Mouse (Mus musculus) neural tube, embryonic 12.5 days (tissue): ENCODE data around the gene Qprt. TPM values are rescaled to one million over a fixed set of nuclear protein-coding genes. Genes with fewer than 3 reads are reported as not detected.
A peak's percentile ranks its signal among the peaks of the same experiment; 100 is the strongest.

Source experiments
- ATAC-seq: fragments of 200-750 bp; cut with Nextera tagmentation; 2 replicates; pipeline ENCODE4 v1.8.0; 2017; ENCODE audit warnings: low read depth, mild to moderate bottlenecking, moderate TSS enrichment, moderate library complexity; ENCODE audit not compliant: low FRiP score
- H3K27ac ChIP-seq: fragments of 300-500 bp; sonication (generic); 2 replicates; pipeline ENCODE4 v1.5.1; 2016
- H3K27me3 ChIP-seq: fragments of 300-500 bp; sonication (generic); replicated peaks from 2 replicates; pipeline ENCODE4 v1.6.1; 2016; ENCODE audit warnings: mild to moderate bottlenecking
- H3K36me3 ChIP-seq: fragments of 300-500 bp; sonication (generic); 2 replicates; pipeline ENCODE4 v1.6.1; 2016; ENCODE audit warnings: mild to moderate bottlenecking
- H3K4me1 ChIP-seq: fragments of 300-500 bp; sonication (generic); 2 replicates; pipeline ENCODE4 v1.6.1; 2016
- H3K4me2 ChIP-seq: fragments of 300-500 bp; sonication (generic); replicated peaks from 2 replicates; pipeline ENCODE4 v1.6.1; 2016; ENCODE audit warnings: mild to moderate bottlenecking
- H3K4me3 ChIP-seq: fragments of 300-500 bp; sonication (generic); 2 replicates; pipeline ENCODE4 v1.5.1; 2016
- H3K9ac ChIP-seq: fragments of 300-500 bp; sonication (generic); 2 replicates; pipeline ENCODE4 v1.6.1; 2016; ENCODE audit warnings: mild to moderate bottlenecking
- H3K9me3 ChIP-seq: fragments of 300-500 bp; sonication (generic); 2 replicates; pipeline ENCODE4 v1.6.1; 2016; ENCODE audit warnings: mild to moderate bottlenecking
- WGBS: fragments of 180-500 bp; shearing (Covaris S2); methylation state at CpG from one replicate; pipeline ENCODE4 v1.1.7; 2016; 5-methylcytosine and 5-hydroxymethylcytosine counted together
- polyA plus RNA-seq: library from polyadenylated mRNA; unstranded; fragments of >200 nt; fragmentation: Nextera tagmentation; extraction: Ambion mirVana; gene quantifications from 2 replicates; pipeline ENCODE4 v1.2.1, GENCODE M21; 2016

The Qprt gene
- polyA plus RNA-seq, 1 experiment from 2014 or later: 1.2 TPM

DNA sequence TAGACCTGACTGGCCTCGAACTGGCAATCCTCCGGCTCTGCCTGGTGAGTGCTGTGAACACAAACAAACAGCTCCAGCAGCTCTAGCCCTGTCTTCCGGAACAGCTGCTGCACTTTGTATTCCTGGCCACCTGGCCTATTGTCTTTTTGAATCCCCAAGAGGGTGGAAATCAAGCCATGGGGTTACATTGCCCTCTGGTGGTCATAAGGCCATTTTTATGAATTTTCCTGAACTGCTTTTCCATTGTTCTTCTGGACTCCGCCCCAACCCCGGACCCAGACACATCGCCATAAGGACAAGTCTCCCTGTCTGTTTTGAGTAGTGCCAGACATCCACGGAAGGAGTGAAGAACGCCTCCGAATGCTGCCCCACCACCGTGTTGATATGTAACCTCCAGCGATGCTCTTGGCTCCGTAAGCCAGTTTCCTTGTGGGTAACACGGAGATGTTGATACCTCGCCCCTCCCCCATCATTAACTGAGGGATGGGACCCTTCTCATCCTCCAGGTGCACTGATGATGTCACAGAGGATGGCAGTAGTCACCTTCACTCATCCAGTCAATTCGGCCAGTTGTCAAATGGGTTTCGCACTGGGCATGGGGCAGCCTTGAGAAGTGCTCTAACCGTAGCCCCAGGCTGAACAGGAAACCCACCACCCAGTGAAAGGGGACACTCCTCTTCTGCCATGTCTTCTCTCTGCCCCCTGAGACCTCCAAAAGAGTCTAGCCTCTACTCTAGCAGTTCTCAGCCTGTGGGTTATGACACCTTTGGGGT is 17.3 kb downstream of the Qprt start:
- no peak overlapping the region; the same call in 1 of the 2 replicates for H3K4me3 ChIP-seq
- H3K36me3 ChIP-seq: no peaks in the 10 kb centered on the region
- H3K4me2 ChIP-seq: peak overlapping the region; percentile 53
- peak; percentile 78; the same call in 1 of the 2 replicates for ATAC-seq
- WGBS: 19% methylated on average over 17 of the region's 17 CpGs
- peak overlapping the region; percentile 35; the same call in 1 of the 2 replicates for H3K9ac ChIP-seq
- H3K4me1 ChIP-seq: no peaks in the 10 kb centered on the region
- H3K27ac ChIP-seq: no peak overlapping the region; the same call in 1 of the 2 replicates
- H3K9me3 ChIP-seq: no peaks in the 10 kb centered on the region
- H3K27me3 ChIP-seq: no peaks in the 10 kb centered on the region

DNA sequence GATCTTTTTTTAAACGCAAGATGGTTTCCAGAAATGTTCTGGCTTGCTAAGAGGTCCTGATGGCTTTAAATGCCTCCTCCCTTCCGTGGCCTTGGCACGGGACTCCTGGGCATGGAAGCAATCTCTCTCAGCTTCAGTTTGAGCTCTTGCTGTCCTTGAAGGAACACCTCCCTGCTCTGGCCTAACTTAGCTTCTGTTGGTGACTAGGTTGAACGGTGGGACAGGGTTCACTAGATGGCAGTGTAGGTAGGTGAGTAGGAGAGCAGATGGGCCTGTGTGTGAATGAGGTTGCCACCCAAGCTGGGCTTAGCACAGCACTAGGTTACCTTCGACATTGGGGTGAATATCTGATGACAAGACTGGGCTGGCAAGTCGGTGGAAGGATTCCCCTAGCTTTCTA is 18.1 kb downstream of the Qprt start:
- 70% methylated on average over 6 of the region's 6 CpGs for WGBS
- no peak overlapping the region for H3K27ac ChIP-seq
- no peaks in the 10 kb centered on the region for H3K36me3 ChIP-seq
- no peaks in the 10 kb centered on the region for H3K9me3 ChIP-seq
- no peaks in the 10 kb centered on the region for H3K27me3 ChIP-seq
- no peak for ATAC-seq
- H3K4me1 ChIP-seq: no peaks in the 10 kb centered on the region
- H3K4me3 ChIP-seq: no peak overlapping the region
- no peak overlapping the region for H3K4me2 ChIP-seq
- H3K9ac ChIP-seq: no peak overlapping the region

DNA sequence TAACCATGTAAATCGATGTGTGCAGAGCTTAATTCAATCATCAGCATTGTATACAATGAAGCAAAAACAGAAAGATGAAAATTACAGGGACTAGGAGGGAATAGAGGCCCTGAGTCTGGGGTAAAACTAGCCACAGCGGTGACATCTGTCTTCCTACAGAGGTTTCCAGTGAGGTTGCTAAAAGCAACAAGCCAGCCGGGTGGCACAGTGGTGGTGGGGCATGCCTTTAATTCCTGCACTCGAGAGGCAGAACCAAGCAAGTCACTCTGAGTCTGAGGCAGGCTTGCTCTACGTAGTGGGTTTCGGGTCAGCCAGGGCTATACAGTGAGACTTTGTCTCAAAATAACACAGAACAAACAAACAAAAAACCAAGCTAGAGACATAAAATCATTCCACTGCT is 19.9 kb downstream of the Qprt start:
- H3K27ac ChIP-seq: no peak overlapping the region
- no peak overlapping the region for H3K4me2 ChIP-seq
- ATAC-seq: no peak
- no peak overlapping the region for H3K9ac ChIP-seq
- H3K4me1 ChIP-seq: no peaks in the 10 kb centered on the region
- no peaks in the 10 kb centered on the region for H3K9me3 ChIP-seq
- H3K27me3 ChIP-seq: no peaks in the 10 kb centered on the region
- no peaks in the 10 kb centered on the region for H3K36me3 ChIP-seq
- 79% methylated on average over 6 of the region's 6 CpGs for WGBS
- no peak overlapping the region for H3K4me3 ChIP-seq

DNA sequence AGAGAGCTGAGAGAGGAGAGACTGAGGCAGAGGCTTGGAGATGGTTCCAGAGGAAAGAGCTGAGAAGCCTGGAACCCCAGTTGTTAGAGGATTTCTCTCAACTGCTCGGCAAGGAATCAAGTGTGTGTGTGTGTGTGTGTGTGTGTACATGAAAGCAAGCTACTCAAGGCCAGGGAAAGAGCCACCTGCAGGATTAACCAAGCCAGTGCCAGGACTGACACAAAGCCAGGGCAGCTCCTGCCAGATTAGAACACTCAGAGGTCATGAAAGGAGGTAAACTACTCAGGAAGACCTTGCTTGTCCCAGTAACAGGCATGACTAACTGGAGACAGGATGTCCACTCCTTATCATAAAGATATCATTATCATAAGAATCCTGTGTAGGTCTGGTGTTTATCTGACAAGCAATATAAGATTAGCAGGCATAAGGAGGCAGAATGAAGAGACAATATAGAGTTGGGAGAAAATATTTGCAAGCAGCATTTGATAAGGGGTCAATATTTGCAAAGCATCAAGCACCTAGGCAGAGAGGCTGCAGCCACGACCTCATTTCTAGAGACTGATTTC is 20.5 kb downstream of the Qprt start:
- Histone ChIP-seq H3K4me3 (no peak overlapping the region), H3K9ac (no peak overlapping the region), H3K4me2 (no peak overlapping the region), H3K27me3 (no peaks in the 10 kb centered on the region), H3K27ac (no peak overlapping the region), H3K9me3 (no peaks in the 10 kb centered on the region), H3K36me3 (no peaks in the 10 kb centered on the region), H3K4me1 (no peaks in the 10 kb centered on the region)
- no peak for ATAC-seq
- WGBS: 64% methylated on average over 2 of the region's 2 CpGs

DNA sequence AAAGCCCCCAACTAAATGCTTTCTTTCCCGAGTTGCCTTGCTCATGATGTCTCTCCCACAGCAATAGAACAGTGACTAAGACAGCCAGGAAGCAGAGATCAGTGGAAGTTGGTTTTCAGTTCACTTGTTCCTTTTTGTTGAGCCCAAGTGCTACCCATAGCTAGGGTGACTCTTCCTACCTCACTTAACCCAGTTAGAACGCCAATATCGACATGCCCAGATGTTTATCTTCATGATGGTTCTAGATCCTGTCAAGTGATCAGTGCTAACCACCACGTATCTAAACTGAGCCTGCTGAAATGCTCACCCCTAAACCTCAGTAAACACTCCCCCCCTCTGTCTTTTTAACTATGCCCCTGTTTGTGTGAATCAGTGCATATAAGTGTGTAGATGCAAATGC is 22.5 kb downstream of the Qprt start:
- no peaks in the 10 kb centered on the region for H3K4me1 ChIP-seq
- WGBS: 92% methylated on average over 4 of the region's 4 CpGs

DNA sequence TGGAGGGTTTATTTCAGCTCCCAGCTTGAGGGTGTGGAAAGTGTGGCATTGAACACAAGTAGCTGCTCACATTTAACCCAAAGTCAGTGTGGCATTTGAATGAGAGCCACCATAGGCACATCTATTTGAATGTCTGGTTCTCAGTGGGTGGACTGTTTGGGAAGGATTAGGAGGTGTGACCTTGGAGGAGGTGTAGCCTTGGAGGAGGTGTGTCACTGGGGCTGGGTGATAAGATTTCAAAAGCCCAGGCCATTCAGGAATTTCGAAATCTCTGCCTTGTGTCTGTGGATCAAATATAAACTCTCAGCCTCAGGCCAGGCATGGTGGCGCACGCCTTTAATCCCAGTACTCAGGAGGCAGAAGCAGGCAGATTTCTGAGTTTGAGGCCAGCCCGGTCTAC is 23.1 kb downstream of the Qprt start:
- H3K27ac ChIP-seq: no peak overlapping the region
- H3K4me2 ChIP-seq: no peak overlapping the region
- no peak for ATAC-seq
- no peak overlapping the region for H3K9ac ChIP-seq
- 88% methylated on average over 4 of the region's 4 CpGs for WGBS
- no peaks in the 10 kb centered on the region for H3K9me3 ChIP-seq
- no peaks in the 10 kb centered on the region for H3K27me3 ChIP-seq
- H3K36me3 ChIP-seq: no peaks in the 10 kb centered on the region
- H3K4me1 ChIP-seq: no peaks in the 10 kb centered on the region
- H3K4me3 ChIP-seq: no peak overlapping the region

More for the DNA sequence above, 22.5 kb downstream of the Qprt start:
- Histone ChIP-seq H3K27me3 (no peaks in the 10 kb centered on the region), H3K4me2 (no peak overlapping the region), H3K9ac (no peak overlapping the region), H3K4me3 (no peak overlapping the region), H3K27ac (no peak overlapping the region), H3K36me3 (no peaks in the 10 kb centered on the region), H3K9me3 (no peaks in the 10 kb centered on the region)
- no peak for ATAC-seq

DNA sequence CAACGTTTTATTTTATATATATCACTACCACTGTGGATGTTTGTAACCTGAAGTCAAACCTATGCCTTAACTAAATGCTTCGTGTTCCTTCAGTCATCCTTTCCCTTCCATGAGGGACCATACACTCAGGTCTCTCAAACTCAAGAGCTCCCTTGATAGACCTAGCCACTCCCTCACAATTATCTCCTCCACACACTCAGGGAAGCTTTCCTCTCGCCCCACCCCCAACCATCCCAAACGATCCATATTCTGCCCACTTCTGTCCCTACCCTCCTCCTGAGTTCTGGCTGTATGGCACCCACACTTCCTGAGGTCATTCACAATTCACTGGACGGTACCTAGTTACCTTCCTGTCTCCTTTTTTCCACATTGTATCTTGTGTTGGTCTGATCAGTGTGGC is 23.5 kb downstream of the Qprt start:
- ATAC-seq: no peak
- Histone ChIP-seq H3K4me2 (no peak overlapping the region), H3K9me3 (no peaks in the 10 kb centered on the region), H3K4me3 (no peak overlapping the region), H3K9ac (no peak overlapping the region), H3K4me1 (no peaks in the 10 kb centered on the region), H3K36me3 (no peaks in the 10 kb centered on the region), H3K27ac (no peak overlapping the region), H3K27me3 (no peaks in the 10 kb centered on the region)
- 87% methylated on average over 5 of the region's 5 CpGs for WGBS

DNA sequence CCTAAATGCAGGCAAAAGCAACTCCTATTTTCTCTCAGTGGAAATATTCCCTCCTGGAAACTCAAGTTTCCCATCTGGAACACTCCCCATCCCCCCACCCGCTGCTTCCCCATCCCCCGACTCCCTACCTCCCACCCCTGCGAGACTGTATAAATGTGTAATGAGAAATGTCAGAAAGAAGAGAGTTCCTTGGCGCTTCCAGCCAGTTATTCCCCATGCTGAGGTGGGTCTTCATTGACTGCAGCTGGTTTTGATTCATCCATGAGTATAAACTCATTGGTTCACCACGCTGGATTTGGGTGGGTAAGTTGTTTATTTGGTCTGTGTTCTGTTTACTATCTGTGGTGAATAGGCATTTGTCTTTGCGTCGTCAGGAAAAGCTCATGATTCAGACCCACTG is 25.6 kb downstream of the Qprt start:
- Histone ChIP-seq H3K4me1 (no peaks in the 10 kb centered on the region), H3K4me2 (no peak overlapping the region), H3K4me3 (no peak overlapping the region), H3K36me3 (no peaks in the 10 kb centered on the region), H3K9ac (no peak overlapping the region), H3K27me3 (no peaks in the 10 kb centered on the region), H3K27ac (no peak overlapping the region), H3K9me3 (no peaks in the 10 kb centered on the region)
- 78% methylated on average over 7 of the region's 7 CpGs for WGBS
- no peak for ATAC-seq

DNA sequence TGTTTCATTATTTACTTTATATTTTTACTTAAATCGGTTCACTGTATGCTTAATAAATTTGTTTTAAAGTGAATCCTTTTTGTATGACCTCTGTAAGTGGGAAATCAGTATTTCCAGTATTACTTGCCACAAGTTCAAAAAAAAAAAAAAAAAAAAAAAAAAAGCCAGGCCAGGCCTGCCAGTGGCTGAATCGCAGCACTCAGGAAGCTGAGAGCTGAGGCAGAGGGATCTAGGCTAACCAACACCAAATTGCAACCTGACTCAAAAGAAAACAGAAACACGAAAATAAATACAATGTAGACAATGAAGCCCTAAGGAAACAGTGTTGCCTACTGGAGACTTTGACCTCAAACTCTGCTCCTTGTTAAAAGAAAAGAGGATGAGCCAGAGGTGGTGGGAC is 28.1 kb downstream of the Qprt start:
- Histone ChIP-seq H3K9me3 (no peaks in the 10 kb centered on the region), H3K27ac (no peak overlapping the region), H3K27me3 (no peaks in the 10 kb centered on the region), H3K4me3 (no peak overlapping the region), H3K36me3 (no peaks in the 10 kb centered on the region), H3K4me1 (peaks cover 6% of the 10 kb centered on the region), H3K4me2 (no peak overlapping the region), H3K9ac (no peak overlapping the region)
- no peak for ATAC-seq
- 79% methylated on average over 3 of the region's 3 CpGs for WGBS

DNA sequence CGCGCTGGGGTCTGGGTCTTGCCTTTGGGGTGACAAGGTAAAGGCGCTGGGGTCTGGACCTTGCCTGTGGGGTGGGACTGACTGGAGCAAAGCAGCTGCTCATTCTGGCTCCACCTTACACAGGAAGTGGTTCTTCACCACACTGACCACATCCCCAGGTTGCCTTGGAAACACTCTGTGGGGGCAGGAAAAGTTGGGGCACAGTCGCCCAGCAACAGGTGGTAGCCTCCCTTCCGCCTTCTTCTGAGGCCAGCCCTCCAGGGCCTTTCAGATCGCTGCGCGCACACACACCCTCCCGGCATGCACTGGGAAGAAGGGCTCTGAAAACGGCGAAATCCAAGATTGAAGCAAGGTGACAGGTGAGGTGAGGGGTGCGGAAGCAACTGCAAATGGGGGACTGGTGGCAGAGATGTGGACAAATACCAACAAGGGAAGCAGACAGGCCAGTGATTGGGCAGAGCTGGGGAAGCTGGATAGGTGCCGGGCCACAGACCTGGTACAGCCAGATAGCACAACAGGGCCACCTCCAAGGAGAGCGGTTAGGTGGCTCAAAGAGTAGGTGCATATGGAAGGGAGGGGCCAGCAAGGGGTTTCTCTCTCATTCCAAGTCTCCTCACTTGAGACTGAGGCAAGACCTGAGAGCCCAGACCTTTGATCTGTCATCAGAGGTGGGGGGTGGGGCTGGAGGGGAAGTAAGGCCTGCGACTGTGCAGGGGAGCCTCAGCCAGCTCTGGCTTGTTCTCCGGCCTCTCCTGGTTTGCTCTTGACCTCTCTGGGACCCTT is 30.7 kb downstream of the Qprt start, which contains the start of gene AI467606:
AI467606 (plus strand) TSS at position 246 of the 783 bp plus-strand sequence.
- Histone ChIP-seq H3K4me1 (peaks cover 9% of the 10 kb centered on the region), H3K36me3 (no peaks in the 10 kb centered on the region), H3K4me3 (no peak within 1 kb of the TSS), H3K9me3 (no peaks in the 10 kb centered on the region), H3K27me3 (no peaks in the 10 kb centered on the region), H3K4me2 (0 out of 2 replicates have a peak within 1 kb of the TSS, but pooled peaks have one; percentile 7), H3K9ac (no peak within 1 kb of the TSS), H3K27ac (no peak within 1 kb of the TSS)
- ATAC-seq: no peak
- WGBS: 72% methylated on average over 16 of the region's 16 CpGs

DNA sequence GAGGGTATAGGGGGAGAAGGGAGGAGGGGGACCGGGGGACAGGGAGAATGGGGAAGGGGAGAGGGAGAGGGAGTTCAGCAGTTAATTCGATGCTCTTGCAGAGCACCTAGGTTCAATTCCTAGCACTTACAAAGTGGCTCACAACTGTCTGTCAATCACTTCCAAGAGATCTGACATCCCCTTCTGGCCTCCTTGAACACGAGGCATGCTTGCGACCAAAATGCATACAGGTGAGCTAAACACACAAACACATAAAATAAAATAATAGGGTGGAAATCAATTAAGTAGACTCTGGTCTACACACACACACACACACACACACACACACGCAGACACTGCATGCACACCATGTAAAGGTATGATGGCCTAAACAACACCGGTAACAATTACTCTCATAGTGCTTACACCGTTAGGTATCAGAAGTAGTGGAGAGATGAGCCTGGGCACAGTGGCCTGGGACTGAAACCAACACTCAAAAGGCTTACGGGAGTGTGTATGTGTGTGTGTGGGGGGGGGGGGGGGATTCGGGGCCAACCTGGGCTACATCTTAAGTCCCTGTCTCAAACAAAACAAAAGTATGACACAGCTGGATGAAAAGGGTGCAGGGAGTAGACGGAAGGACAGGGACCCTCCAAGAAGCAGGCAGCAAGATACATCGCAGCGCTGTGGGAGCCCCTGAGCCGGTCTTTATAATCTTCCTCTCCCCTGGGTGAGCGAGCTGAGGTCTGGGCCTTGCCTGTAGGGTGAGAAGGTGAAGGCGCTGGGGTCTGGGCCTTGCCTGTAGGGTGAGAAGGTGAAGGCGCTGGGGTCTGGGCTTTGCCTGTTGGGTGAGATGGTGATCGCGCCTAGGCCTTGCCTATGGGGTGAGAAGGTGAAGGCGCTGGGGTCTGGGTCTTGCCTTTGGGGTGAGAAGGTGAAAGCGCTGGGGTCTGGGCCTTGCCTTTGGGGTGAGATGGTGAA is 31.6 kb downstream of the Qprt start:
- no peak for ATAC-seq
- Histone ChIP-seq H3K9ac (no peak overlapping the region), H3K27me3 (no peaks in the 10 kb centered on the region), H3K4me1 (peaks cover 9% of the 10 kb centered on the region), H3K4me3 (no peak overlapping the region), H3K27ac (no peak overlapping the region), H3K9me3 (no peaks in the 10 kb centered on the region), H3K36me3 (no peaks in the 10 kb centered on the region), H3K4me2 (no peak overlapping the region)
- 88% methylated on average over 19 of the region's 20 CpGs for WGBS
